Mouse (Mus musculus): Measurements from ENCODE around the gene Tollip. TPM values are rescaled to one million over a fixed set of nuclear protein-coding genes. Genes with fewer than 3 reads are reported as not detected.

Gene Tollip
- polyA plus RNA-seq, 1 experiment from 2014 or later: 43.0 TPM

DNA sequence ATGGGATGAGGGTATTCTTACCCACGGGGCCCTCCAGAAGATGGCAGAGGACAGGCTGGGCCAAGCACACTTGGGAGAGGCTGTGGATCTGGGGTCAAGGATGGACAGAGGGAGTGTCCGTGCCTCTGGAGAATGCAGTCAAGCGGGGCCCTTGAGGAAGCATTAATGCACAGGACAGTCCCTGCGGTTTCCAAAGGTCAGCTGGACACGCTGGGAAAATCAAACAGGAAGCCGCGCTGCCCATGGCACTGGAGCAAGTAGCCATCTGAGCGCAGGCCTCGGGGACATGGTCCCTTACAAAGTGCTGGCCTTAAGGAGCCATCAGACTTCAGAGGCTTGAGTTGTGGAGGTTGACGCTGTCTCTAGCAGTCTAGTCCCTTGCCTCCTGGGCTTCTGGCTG lies 78.0 kb downstream of the Tollip start:
- H3K4me1 ChIP-seq: peaks cover 8% of the 10 kb centered on the region
- H3K4me2 ChIP-seq: no peak overlapping the region
- ATAC-seq (ENCODE audit: insufficient read depth, low FRiP score, low read depth): no peak
- no peak overlapping the region for H3K4me3 ChIP-seq (replicated peaks)
- WGBS: 89% methylated on average over 10 of the region's 10 CpGs
- no peaks in the 10 kb centered on the region for H3K9me3 ChIP-seq
- H3K9ac ChIP-seq: no peak overlapping the region
- no peak overlapping the region for H3K27ac ChIP-seq
- H3K36me3 ChIP-seq: no peaks in the 10 kb centered on the region
- no peaks in the 10 kb centered on the region for H3K27me3 ChIP-seq (replicated peaks)

GRCm38 (mm10) chr7:141838779-141839178 lies 79.5 kb downstream of the Tollip start, which contains the start of gene Muc5b:
Gene Muc5b, plus strand, starts transcription at chr7:141839070.
- peaks cover 8% of the 10 kb centered on the region for H3K4me1 ChIP-seq
- no peaks in the 10 kb centered on the region for H3K9me3 ChIP-seq
- H3K9ac ChIP-seq: no peak within 1 kb of the TSS
- 53% methylated on average over 5 of the region's 5 CpGs for WGBS
- no peak within 1 kb of the TSS for H3K4me2 ChIP-seq
- no peak within 1 kb of the TSS for H3K4me3 ChIP-seq (replicated peaks)
- H3K27me3 ChIP-seq (replicated peaks): no peaks in the 10 kb centered on the region
- H3K36me3 ChIP-seq: no peaks in the 10 kb centered on the region
- ATAC-seq (ENCODE audit: insufficient read depth, low FRiP score, low read depth): peak; percentile 82; the same call in 1 of the 2 replicates
- H3K27ac ChIP-seq: no peak within 1 kb of the TSS

DNA sequence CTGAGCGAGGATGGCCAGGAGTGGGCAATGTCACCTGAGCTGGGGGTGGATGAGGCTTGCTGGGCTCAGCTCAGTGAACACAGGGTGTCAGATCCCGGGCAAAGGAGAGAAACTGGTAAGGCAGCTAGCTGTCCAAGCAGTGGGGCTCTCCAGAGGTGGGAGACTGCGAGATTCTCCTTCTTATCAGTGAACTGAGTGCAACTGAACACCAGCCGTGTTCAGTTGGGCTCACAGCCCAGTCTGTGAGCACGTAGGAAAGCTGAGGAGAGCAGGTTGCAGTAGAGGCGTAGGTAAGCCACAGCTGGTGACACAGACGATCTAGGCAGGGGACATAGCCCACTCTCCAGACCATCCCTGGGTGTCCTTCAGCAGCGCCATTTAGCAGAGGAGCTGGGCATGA lies 81.9 kb downstream of the Tollip start:
- H3K4me1 ChIP-seq: peaks cover 8% of the 10 kb centered on the region
- no peak for ATAC-seq (ENCODE audit: insufficient read depth, low FRiP score, low read depth)
- H3K27ac ChIP-seq: no peak overlapping the region
- H3K36me3 ChIP-seq: no peaks in the 10 kb centered on the region
- H3K9me3 ChIP-seq: no peaks in the 10 kb centered on the region
- H3K4me3 ChIP-seq (replicated peaks): no peak overlapping the region
- H3K9ac ChIP-seq: no peak overlapping the region
- no peaks in the 10 kb centered on the region for H3K27me3 ChIP-seq (replicated peaks)
- no peak overlapping the region for H3K4me2 ChIP-seq
- 68% methylated on average over 8 of the region's 8 CpGs for WGBS

- no peak for ATAC-seq (ENCODE audit: insufficient read depth, low FRiP score, low read depth)
- Histone ChIP-seq H3K36me3 (no peaks in the 10 kb centered on the region), H3K4me1 (peaks cover 8% of the 10 kb centered on the region), H3K9me3 (no peaks in the 10 kb centered on the region), H3K9ac (no peak overlapping the region), H3K4me3 (replicated peaks) (no peak overlapping the region), H3K27me3 (replicated peaks) (no peaks in the 10 kb centered on the region), H3K4me2 (no peak overlapping the region), H3K27ac (no peak overlapping the region)
- WGBS: 70% methylated on average over 7 of the region's 7 CpGs
Observed at GRCm38 (mm10) chr7:141835941-141836340, 82.4 kb downstream of the Tollip start.

Other genes with a start within 250 kb of the Tollip start
- gene Muc2, start 228.2 kb downstream of the Tollip start, polyA plus RNA-seq (2015; fragmentation: Nextera tagmentation; extraction: Ambion mirVana): 2.7 and 2.8 TPM in 2 replicates
- gene Muc5ac, start 129.5 kb downstream of the Tollip start, polyA plus RNA-seq (2015; fragmentation: Nextera tagmentation; extraction: Ambion mirVana): 0.87 and 2.2 TPM in 2 replicates
- 0.32 and 0.40 TPM in 2 replicates for gene Muc5b, start 79.4 kb downstream of the Tollip start, polyA plus RNA-seq (2015; fragmentation: Nextera tagmentation; extraction: Ambion mirVana)
- 1.6 and 2.0 TPM in 2 replicates for gene Brsk2, start 31.2 kb upstream of the Tollip start, polyA plus RNA-seq (2015; fragmentation: Nextera tagmentation; extraction: Ambion mirVana)
- gene Mob2, start 142.6 kb upstream of the Tollip start, polyA plus RNA-seq (2015; fragmentation: Nextera tagmentation; extraction: Ambion mirVana): 65.2 and 67.8 TPM in 2 replicates
- 5.9 and 7.4 TPM in 2 replicates for gene Dusp8, start 177.3 kb upstream of the Tollip start, polyA plus RNA-seq (2015; fragmentation: Nextera tagmentation; extraction: Ambion mirVana)
- not detected in 2 replicates for gene Gm45618, start 202.2 kb upstream of the Tollip start, polyA plus RNA-seq (2015; fragmentation: Nextera tagmentation; extraction: Ambion mirVana)
- not detected in 2 replicates for gene Gm39115, start 217.5 kb upstream of the Tollip start, polyA plus RNA-seq (2015; fragmentation: Nextera tagmentation; extraction: Ambion mirVana)
- not detected in 2 replicates for gene Gm45337, start 226.1 kb upstream of the Tollip start, polyA plus RNA-seq (2015; fragmentation: Nextera tagmentation; extraction: Ambion mirVana)
- not detected in 2 replicates for gene Gm29735, start 238.6 kb upstream of the Tollip start, polyA plus RNA-seq (2015; fragmentation: Nextera tagmentation; extraction: Ambion mirVana)
- gene Gm4553, start 247.2 kb upstream of the Tollip start, polyA plus RNA-seq (2015; fragmentation: Nextera tagmentation; extraction: Ambion mirVana): not detected in 2 replicates